Mouse (Mus musculus): ENCODE measurements at regions not wholly inside any gene's neighbourhood (a gene's known extent, or its start where the extent isn't known, plus 50 kb on each side); places are given as distances from the start of the nearest gene placed in this dataset.

- TF ChIP-seq RCOR1 (conservative IDR thresholded peaks at IDR 0.05; ENCODE audit: low read depth, low read length) (no peak), POLR2A (IDR thresholded peaks at IDR 0.05; ENCODE audit: low read depth, low read length) (no peak), CHD2 (IDR thresholded peaks at IDR 0.05; ENCODE audit: low read length) (no peak), CTCF (conservative IDR thresholded peaks at IDR 0.05 in 1 of 2, IDR thresholded peaks at IDR 0.05 in 1 of 2; ENCODE audit: low read depth in 2 of 2, low read length in 2 of 2) (no peak), NRF1 (IDR thresholded peaks at IDR 0.05; ENCODE audit: low read depth, low read length) (no peak), GABPA (IDR thresholded peaks at IDR 0.05; ENCODE audit: insufficient replicate concordance, low read depth, low read length) (no peak), MYC (IDR thresholded peaks at IDR 0.05; ENCODE audit: low read depth, low read length) (no peak), TBP (conservative IDR thresholded peaks at IDR 0.05; ENCODE audit: low read depth, low read length) (no peak), ZC3H11A (IDR thresholded peaks at IDR 0.05; ENCODE audit: low read depth, low read length) (no peak), TCF12 (IDR thresholded peaks at IDR 0.05; ENCODE audit: low read depth, low read length) (no peak)
Observed at GRCm38 (mm10) chr12:46416765-46417404, 401.8 kb downstream of the Nova1 start.

All from CH12.LX (cell line).